Mouse (Mus musculus) v-Abl transformed pro-B cells (cell line): ENCODE results near the gene Olfr1307.

Source experiments
- in situ Hi-C, 2 experiments: fragments of 400-800 bp; cut with MboI; formaldehyde crosslinking; loops; one replicate each; pipeline ENCODE4 v1.15.1; 2025; ENCODE audit not compliant: unreplicated experiment in 2 of 2

The Olfr1307 gene

DNA sequence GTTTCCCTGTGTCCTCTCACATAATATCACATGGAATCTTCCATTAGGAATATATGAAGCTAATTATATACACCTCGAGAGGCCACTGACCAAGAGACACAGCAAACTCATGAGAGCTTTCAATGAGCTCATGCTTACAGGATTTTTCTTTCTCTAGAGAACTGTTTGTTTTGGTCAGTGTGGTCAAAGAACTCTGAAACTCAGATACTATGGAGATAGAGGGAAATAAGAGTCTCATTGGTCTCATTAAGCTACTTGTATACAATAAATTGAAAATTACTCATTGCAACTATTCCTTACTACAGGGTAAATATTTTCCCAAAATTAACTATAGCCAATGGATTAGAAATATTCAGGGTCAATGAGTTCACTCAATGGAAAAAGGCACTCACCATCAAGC, at the start of gene Olfr1307:
TSS of gene Olfr1307 (minus strand) at position 101 of the 400 bp plus-strand sequence.
- in situ Hi-C loops, result no loop called here

GRCm38 (mm10) chr2:111990181-111990580, 40.9 kb upstream of the Olfr1307 start, which contains the start of gene Olfr1309:
Gene Olfr1309, minus strand, starts transcription at chr2:111990281.
- in situ Hi-C loops, result no loop called here

DNA sequence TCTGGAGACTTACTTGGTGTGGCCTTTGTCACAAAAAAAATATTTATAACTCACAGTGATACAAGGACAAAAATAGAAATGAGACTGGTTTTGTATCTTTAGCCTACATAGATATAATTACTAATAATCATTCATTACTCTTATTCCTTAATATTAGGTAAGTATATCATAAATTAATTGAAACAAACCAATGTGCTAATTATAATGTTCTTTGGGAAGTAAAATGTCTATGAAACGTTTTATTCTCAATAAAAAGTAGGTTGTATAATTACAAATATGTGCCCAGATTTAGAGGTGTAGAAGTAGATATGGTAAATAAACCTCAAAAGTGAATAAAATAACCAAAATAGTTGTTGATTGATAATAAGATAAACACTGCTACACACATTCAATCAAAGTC, 15.6 kb upstream of the Olfr1307 start, which contains the start of gene Olfr1308:
TSS of gene Olfr1308 (minus strand) at position 101 of the 400 bp plus-strand sequence.
- in situ Hi-C loops, result no loop called here

GRCm38 (mm10) chr2:111916171-111916570, 33.1 kb downstream of the Olfr1307 start, which contains the start of gene Olfr1306:
Gene Olfr1306, minus strand, starts transcription at chr2:111916271.
- in situ Hi-C loops, result no loop called here
